Mouse (Mus musculus): Measurements from ENCODE around the gene Tars2.

DNA sequence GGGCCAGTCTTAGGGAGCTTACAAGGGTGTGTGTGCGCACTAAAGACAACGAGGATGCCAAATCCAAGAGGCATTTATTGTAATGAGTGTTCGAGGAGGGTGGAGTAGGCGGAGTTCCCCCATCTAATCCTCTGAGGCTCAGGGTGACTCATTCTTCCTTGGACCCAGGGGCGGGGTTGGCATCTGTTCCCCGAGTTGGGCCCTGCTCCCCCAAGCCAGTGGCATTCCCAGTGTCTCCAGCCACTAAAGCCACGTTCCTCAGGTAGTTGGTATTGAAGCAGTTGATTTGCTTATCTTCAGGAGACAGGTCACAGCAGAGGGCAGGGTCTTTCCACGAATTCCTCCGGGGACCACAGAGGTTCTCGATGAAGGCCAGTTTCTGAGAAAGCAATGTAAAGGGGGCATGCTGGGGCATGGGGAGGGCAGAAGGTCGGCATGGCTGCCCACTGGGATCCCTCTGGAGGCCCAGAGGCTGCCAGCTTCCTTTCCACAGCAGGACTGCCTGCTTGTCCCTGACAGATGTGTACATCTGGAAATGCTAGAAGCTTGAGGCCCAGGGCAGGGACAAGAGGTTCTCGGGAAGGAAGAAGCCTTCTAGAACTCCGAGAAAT is 25.8 kb downstream of the Tars2 start:
- TF ChIP-seq CTCF (IDR thresholded peaks at IDR 0.05; ENCODE audit: insufficient read depth, low read length) (no peak), POLR2A (IDR thresholded peaks at IDR 0.05; ENCODE audit: borderline replicate concordance, extremely low read depth, low read depth, low read length) (no peak)
